Mouse (Mus musculus) stomach, embryonic 14.5 days (tissue): ENCODE results near the gene Mark2. TPM values are rescaled to one million over a fixed set of nuclear protein-coding genes. Genes with fewer than 3 reads are reported as not detected.

ENCODE experiments used
- ATAC-seq: fragments of 200-750 bp; cut with Nextera tagmentation; 2 replicates; pipeline ENCODE4 v1.8.0; 2017; ENCODE audit warnings: low read depth, moderate TSS enrichment; ENCODE audit not compliant: insufficient number of reproducible peaks, insufficient read depth, low FRiP score
- H3K27ac ChIP-seq: fragments of 300-500 bp; sonication (generic); 2 replicates; pipeline ENCODE4 v1.5.1; 2014; ENCODE audit warnings: mild to moderate bottlenecking, low read length, moderate library complexity, mixed read lengths
- H3K27me3 ChIP-seq: fragments of 300-500 bp; sonication (generic); 2 replicates; pipeline ENCODE4 v1.6.1; 2014; ENCODE audit warnings: low read length, control low read depth, mixed read lengths; ENCODE audit not compliant: control insufficient read depth, insufficient read depth
- H3K36me3 ChIP-seq: fragments of 300-500 bp; sonication (generic); 2 replicates; pipeline ENCODE4 v1.6.1; 2014; ENCODE audit warnings: mild to moderate bottlenecking, control low read depth, low read length, moderate library complexity, mixed read lengths; ENCODE audit not compliant: control insufficient read depth, insufficient read depth
- H3K4me1 ChIP-seq: fragments of 300-500 bp; sonication (generic); 2 replicates; pipeline ENCODE4 v1.6.1; 2014; ENCODE audit warnings: low read length, control low read depth, mixed read lengths; ENCODE audit not compliant: control insufficient read depth, insufficient read depth
- H3K4me2 ChIP-seq: fragments of 300-500 bp; sonication (generic); replicated peaks from 2 replicates; pipeline ENCODE4 v1.6.1; 2014; ENCODE audit warnings: low read depth, low read length, control low read depth
- H3K4me3 ChIP-seq: fragments of 300-500 bp; sonication (generic); 2 replicates; pipeline ENCODE4 v1.5.1; 2014; ENCODE audit warnings: low read depth, low read length, control low read depth
- H3K9ac ChIP-seq: fragments of 300-500 bp; sonication (generic); replicated peaks from 2 replicates; pipeline ENCODE4 v1.6.1; 2014; ENCODE audit warnings: low read depth, mild to moderate bottlenecking, control low read depth, low read length, moderate library complexity, mixed read lengths
- H3K9me3 ChIP-seq: fragments of 300-500 bp; sonication (generic); 2 replicates; pipeline ENCODE4 v1.6.1; 2016; ENCODE audit warnings: low read depth, low read length, control low read depth; ENCODE audit not compliant: control insufficient read depth
- WGBS: fragments of 180-500 bp; shearing (Covaris S2); extraction: QIAGEN DNeasy Blood & Tissue Kit; methylation state at CpG from one replicate; pipeline ENCODE4 v1.1.7; 2014; 5-methylcytosine and 5-hydroxymethylcytosine counted together
- polyA plus RNA-seq: library from polyadenylated mRNA; unstranded; fragments of >200 nt; fragmentation: Nextera tagmentation; extraction: Ambion mirVana; gene quantifications from 2 replicates; pipeline ENCODE4 v1.2.1, GENCODE M21; 2014

The Mark2 gene
- polyA plus RNA-seq, 1 experiment from 2014 or later = 63.4 TPM

DNA sequence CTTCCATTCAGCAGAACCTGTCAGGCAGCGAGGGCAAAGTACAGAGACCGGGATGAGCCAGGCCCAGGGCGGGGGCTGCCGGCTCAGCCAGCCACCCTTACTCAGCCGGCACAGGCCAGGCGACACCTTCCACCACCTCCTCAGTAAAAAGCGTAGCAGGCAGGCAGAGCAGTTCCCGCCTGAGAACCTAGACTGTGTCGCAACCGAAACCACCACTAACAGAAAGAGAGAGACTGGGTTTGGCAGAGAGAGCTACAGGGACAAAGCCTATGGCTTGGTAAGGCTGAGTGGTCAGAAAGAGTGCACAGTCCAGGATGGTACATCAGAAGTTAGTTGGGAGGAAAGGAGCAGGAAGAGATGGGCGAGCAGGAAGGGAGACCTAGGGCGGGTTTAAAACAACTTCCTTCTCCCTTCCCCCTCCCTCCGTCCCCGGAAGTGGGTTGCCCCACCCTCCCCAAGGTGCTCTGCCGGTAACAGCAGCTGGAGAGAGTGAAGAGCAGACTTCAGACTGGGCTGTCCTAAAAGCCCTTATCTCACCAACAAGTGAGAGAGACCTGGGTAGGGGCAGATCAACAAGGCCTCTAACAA is 46.5 kb downstream of the Mark2 start:
- no peaks in the 10 kb centered on the region; the same call in none of the 2 replicates for H3K36me3 ChIP-seq
- H3K4me2 ChIP-seq = peak overlapping the region; percentile 31
- H3K27me3 ChIP-seq = no peaks in the 10 kb centered on the region
- peak overlapping the region; percentile 8; the same call in 1 of the 2 replicates for H3K4me3 ChIP-seq
- H3K27ac ChIP-seq = peak overlapping the region; percentile 81
- ATAC-seq = peak; percentile 64
- peaks cover 29% of the 10 kb centered on the region for H3K4me1 ChIP-seq
- no peak overlapping the region for H3K9ac ChIP-seq
- 42% methylated on average over 15 of the region's 15 CpGs for WGBS
- no peaks in the 10 kb centered on the region for H3K9me3 ChIP-seq

DNA sequence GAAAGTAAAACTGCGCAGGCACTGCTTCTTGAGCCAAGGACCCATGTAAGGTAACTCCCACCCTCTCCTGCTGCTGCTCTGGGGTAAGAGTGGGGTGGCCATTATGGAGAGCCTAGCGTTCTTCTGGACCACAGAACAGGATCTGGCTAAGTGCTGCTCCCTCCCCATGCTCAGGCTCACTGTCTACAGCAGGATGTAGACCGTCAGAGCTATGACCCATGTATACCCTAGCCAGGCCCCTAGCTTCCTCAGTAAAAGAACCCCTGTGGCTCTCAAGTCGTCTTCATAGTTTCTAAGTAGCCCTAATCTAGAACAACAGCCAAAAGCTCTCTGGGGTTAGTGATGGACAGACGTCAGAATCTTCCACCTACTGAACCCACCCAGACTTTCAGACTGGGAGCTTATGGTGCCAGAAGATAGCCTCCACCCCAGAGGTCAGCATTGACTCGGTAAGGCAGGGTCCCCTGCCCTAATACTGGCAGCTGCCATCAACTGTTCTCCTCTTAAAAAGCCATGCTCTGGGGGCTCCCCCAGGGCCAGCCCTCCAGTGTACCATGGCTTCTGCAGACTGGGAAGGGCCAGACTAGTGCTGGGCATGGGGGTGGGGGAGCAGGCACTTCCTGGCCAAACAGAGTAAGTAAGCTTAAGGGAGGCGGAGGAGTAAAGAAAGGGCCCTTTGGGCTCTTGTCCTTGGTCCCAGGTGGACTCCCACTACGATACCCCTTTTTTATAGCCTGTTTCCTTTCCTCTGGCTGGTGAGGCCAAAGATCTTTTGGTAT is 47.4 kb downstream of the Mark2 start:
- no peaks in the 10 kb centered on the region for H3K27me3 ChIP-seq
- H3K27ac ChIP-seq = peak overlapping the region; percentile 81
- H3K36me3 ChIP-seq = peaks cover 3% of the 10 kb centered on the region
- peaks cover 29% of the 10 kb centered on the region for H3K4me1 ChIP-seq
- no peaks in the 10 kb centered on the region for H3K9me3 ChIP-seq
- H3K4me3 ChIP-seq = no peak overlapping the region
- H3K4me2 ChIP-seq = peak overlapping the region; percentile 31; the same call in 1 of the 2 replicates
- H3K9ac ChIP-seq = no peak overlapping the region
- ATAC-seq = no peak
- 53% methylated on average over 8 of the region's 8 CpGs for WGBS

DNA sequence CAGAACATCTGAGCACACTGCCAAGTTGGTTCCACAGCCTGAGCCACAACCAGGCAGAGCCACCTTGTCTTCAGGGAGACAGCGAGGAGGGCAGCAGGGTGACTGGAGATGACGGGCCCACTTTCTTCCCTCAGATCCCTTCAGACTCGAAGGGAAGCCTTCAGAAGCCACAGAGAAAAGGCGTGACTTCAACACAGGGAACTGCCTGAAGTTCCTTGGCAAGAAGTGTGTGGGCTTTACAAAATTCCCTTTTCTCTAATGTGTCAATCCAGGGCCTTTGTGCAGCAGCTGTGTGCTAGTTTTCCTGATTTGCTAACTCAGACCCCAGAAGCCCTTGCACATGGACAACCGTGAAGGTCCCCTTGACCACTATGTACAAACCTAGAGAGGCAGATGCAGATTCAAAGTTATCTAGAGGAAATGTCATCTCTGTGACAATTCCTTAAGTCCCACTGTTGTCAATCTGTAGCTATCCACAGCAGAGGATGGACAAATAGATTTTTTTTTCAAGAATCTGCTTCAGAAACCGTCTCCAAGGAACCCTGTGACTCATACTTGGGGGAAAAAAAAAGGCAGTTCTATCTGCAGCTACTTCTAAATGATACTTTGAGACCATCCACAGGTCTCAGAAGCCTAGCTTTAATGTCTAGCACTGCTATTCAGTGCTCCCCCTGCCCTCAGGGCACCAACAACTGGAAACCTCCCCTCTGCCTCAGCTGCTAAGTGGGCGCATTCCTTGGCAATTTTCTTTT is 49.5 kb downstream of the Mark2 start:
- H3K4me3 ChIP-seq = no peak overlapping the region
- H3K4me1 ChIP-seq = peaks cover 29% of the 10 kb centered on the region
- ATAC-seq = no peak
- H3K36me3 ChIP-seq = peaks cover 7% of the 10 kb centered on the region
- H3K4me2 ChIP-seq = no peak overlapping the region
- no peak overlapping the region for H3K27ac ChIP-seq
- no peaks in the 10 kb centered on the region for H3K9me3 ChIP-seq
- no peak overlapping the region for H3K9ac ChIP-seq
- 83% methylated on average over 7 of the region's 7 CpGs for WGBS
- H3K27me3 ChIP-seq = no peaks in the 10 kb centered on the region

DNA sequence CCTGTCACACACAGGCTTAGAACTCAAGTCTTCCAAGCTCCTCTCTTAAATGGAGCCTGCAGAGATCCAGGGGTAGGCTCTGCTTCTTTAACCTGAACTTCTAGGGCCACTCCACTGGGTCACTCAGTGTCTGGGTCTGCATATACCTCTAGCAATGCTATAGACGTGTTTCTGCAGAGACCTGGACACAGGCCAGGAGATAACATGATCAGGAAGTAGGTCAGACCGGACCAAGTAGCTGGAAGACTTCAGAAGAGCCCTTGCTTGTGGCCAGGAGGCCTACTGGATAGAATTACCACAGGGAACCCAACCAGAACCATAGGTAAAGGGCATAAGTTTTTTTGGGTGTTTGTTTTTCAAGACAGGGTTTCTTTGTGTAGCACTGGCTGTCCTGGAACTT is 51.9 kb downstream of the Mark2 start:
- WGBS = 43% methylated on average over 2 of the region's 2 CpGs
- H3K4me2 ChIP-seq = no peak overlapping the region
- no peak overlapping the region for H3K9ac ChIP-seq
- H3K9me3 ChIP-seq = no peaks in the 10 kb centered on the region
- H3K27me3 ChIP-seq = no peaks in the 10 kb centered on the region
- H3K27ac ChIP-seq = no peak overlapping the region
- H3K4me1 ChIP-seq = peaks cover 24% of the 10 kb centered on the region
- H3K36me3 ChIP-seq = peaks cover 28% of the 10 kb centered on the region
- H3K4me3 ChIP-seq = no peak overlapping the region
- ATAC-seq = no peak

DNA sequence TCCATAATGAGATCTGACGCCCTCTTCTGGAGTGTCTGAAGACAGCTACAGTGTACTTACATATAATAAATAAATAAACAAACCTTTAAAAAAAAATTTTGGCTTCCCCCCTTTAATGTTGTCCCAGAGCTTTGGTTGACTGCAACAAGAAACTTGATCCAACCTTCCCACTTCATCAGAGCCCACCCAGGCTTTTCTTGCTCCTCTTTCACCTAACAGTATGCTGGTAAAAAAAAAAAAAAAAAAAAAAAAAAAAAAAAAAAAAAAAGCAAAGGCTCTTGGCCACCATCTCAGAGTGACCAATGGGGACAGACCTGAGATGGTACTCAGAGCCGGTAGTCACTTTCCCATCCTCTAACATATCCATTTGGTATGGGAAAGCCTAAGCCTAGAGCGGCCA is 53.4 kb downstream of the Mark2 start:
- 78% methylated on average over 3 of the region's 3 CpGs for WGBS
- no peaks in the 10 kb centered on the region for H3K27me3 ChIP-seq
- no peak overlapping the region for H3K9ac ChIP-seq
- ATAC-seq = no peak
- no peak overlapping the region for H3K4me3 ChIP-seq
- H3K27ac ChIP-seq = no peak overlapping the region
- H3K9me3 ChIP-seq = no peaks in the 10 kb centered on the region
- no peak overlapping the region for H3K4me2 ChIP-seq
- H3K4me1 ChIP-seq = peaks cover 9% of the 10 kb centered on the region
- H3K36me3 ChIP-seq = peaks cover 42% of the 10 kb centered on the region

DNA sequence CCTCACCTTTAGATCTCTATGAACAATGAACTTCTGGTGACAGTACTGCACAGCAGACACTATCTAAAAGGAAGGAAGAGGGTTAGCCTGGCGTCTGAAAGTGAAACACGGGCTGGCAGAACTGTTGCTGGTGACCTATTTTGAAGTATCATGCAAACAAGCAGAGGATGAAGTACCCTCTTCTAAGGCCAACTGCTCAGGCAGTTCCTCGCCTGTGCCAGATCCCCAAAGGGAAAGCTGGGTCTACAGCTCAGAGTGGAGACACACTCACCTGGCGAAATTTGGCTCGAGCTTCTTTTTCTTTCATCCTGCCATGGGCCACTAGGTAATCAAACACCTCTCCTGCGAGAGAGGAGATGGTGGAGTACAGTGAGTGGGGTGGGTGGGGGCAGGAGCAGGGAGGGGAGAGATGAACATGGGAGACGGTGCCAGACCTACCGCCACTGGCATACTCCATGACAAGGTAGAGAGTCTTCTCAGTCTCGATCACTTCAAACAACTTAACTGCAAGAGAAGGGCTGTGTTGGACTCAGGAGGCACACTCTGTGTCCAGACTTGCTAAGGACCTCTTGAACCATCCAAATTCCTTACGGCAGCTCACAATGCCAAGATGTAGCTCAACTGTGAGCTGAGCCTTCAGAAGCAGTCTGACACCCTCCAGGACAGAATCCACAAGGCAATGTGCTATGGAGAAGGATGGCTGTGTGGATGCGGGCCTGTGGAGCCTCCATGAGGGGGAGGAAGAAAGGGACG is 54.9 kb downstream of the Mark2 start:
- no peak overlapping the region for H3K9ac ChIP-seq
- H3K27ac ChIP-seq = no peak overlapping the region
- 89% methylated on average over 12 of the region's 12 CpGs for WGBS
- H3K4me2 ChIP-seq = no peak overlapping the region
- no peaks in the 10 kb centered on the region for H3K4me1 ChIP-seq
- H3K4me3 ChIP-seq = no peak overlapping the region
- H3K27me3 ChIP-seq = no peaks in the 10 kb centered on the region
- no peaks in the 10 kb centered on the region for H3K9me3 ChIP-seq
- ATAC-seq = no peak
- peaks cover 58% of the 10 kb centered on the region for H3K36me3 ChIP-seq

DNA sequence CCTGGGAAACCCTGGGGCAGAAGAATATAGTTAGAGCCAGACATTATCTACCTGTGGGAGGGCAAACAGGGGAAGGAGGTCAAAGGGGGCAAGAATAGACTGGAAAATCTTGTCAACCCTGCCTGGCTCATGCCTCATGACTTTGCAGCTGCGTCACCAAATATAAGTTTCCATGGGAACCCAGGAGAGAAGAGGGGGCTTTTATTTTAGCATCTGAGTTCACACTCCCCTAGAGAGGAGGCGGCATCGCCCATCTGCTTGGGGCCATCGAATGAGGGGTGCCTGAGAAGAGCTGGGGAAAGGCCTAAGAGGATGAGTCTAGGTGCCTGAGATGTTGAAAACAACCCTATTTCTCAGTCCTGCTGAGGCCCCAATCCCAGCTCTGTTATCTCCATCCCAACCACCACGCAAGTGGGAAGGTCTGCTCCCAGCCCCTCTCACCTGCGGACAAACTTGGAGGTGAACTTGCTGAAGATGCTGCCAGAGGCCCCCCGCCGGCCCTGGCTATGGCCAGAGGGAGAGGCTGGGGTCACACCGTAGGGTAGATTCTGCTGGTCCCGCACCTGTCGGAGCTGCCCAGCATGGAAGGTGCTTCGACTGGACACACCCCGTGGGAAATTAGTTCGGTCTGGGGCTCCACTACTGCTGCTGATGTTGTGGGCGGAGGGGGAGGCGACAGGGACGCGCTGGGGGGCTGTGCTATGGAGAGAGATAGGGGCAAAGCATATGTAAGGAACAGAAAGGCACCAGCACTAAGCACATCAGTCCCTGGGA is 60.9 kb downstream of the Mark2 start:
- no peak overlapping the region for H3K4me2 ChIP-seq
- no peak overlapping the region for H3K9ac ChIP-seq
- H3K36me3 ChIP-seq = peaks cover 84% of the 10 kb centered on the region
- no peaks in the 10 kb centered on the region for H3K9me3 ChIP-seq
- 0 out of 2 replicates have a peak overlapping the region, but pooled peaks have one; percentile 49 for H3K27ac ChIP-seq
- H3K4me3 ChIP-seq = no peak overlapping the region
- H3K27me3 ChIP-seq = no peaks in the 10 kb centered on the region
- 82% methylated on average over 18 of the region's 18 CpGs for WGBS
- peaks cover 6% of the 10 kb centered on the region for H3K4me1 ChIP-seq
- ATAC-seq = no peak
